Mouse (Mus musculus): ENCODE results near the gene Bfsp2.

The Bfsp2 gene

GRCm38 (mm10) chr9:103379199-103379598 lies 101.0 kb downstream of the Bfsp2 start:
- no peak for DNase-seq

DNA sequence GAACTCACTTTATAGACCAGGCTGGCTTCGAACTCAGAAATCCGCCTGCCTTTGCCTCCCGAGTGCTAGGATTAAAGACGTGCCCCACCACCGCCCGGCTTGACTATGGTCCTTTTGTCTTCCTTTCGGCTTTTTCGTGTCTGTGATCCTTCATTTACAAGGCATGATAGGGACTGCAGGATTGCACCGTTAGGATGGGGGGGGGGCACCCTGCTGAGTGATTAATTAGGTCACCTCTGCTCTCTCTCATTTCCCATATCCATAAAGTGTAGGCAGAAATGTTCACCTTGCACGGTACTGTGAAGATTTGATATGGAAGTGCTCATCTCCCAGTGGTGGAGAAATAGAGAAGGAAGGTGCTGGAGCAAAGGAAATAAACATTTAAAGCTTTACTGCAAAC lies 101.5 kb downstream of the Bfsp2 start:
- peak; percentile 19 to 32 for DNase-seq

GRCm38 (mm10) chr9:103376346-103377320 lies 103.6 kb downstream of the Bfsp2 start:
- no peak for DNase-seq

All from cerebellum, postnatal 36 days (tissue).